Mouse (Mus musculus) urinary bladder, postnatal 4 days (tissue): ENCODE data around the gene Gm15080.
"Not testable (repeated sequence)": the region's sequence is repeated elsewhere in the genome, so short reads cannot be mapped to it uniquely, and the experiment has no call there.

Experiments used
- DNase-seq, 2 experiments: peaks; one replicate each; pipeline ENCODE4 v3.0.0; 2021 to 2022; ENCODE audit warnings: low spot score in 2 of 2

Gene Gm15080

DNA sequence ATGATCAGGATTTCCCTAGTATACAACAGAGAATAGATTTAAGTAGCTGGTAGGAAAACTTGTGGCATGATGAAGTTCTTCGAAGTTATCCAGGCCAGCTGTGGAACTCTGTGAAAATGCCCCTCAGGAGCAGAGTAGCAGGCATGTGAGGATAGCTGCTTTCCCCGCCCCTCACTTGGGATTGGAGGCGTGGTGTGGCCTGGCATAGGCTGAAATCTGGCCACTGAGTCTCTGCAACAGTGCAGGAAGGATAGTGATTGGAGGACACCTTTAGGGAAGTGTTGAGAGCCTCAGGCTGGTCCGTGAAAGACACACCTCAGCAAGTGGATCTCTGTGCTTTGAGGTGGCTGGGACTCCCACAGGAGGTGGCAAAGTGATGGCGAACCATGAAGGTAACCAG lies at the start of gene Gm15080:
Gm15080 (plus strand) TSS at position 301 of the 400 bp plus-strand sequence.
- DNase-seq, result not testable (repeated sequence)
